Comparison of ENCODE assay signal across 13 mouse cellular contexts in genomic region chr2:102822036-102822435, GRCm38 (mm10).
DNase-seq lines count a peak whose midpoint lies in the region.
"Had no signal": no experiment of that assay in that cellular context is flagged by ENCODE, and none has a peak within 500 bp of the region (broad histone marks: within the 10 kb centered on the region; RNA-seq: fewer than 3 reads in every experiment).

No protein-coding gene starts in this region.

- peak; percentile 21 for DNase-seq in layer of hippocampus, adult 11-12 months (ENCODE audit: low spot score)
- DNase-seq in layer of hippocampus, postnatal 25 days (ENCODE audit: extremely low spot score in 1 of 2, low spot score in 1 of 2) = no peak
- peak; percentile 50 for DNase-seq in brain, adult 2 months (ENCODE audit: low read depth, low spot score)
- DNase-seq in layer of hippocampus, adult 9-11 months = peak; percentile 39
- DNase-seq in right cerebral cortex, postnatal 14 days = peak; percentile 17
- DNase-seq in kidney, postnatal 25 days = no peak
- no peak for DNase-seq in MN1 (ENCODE audit: low spot score)
- DNase-seq: adrenal gland, postnatal 14 days; kidney, adult 2 months; kidney, postnatal 14 days; lung, adult 18-20 months; lung, postnatal 14 days; thymus, postnatal 4 days had no signal

Comparison
In these comparisons a context has a peak if more than half of its experiments do, and no peak if none do; other contexts are left out.
1. DNase-seq: peak in layer of hippocampus, adult 11-12 months (single experiment), brain, adult 2 months (single experiment), layer of hippocampus, adult 9-11 months (single experiment) and right cerebral cortex, postnatal 14 days (single experiment); none in layer of hippocampus, postnatal 25 days (0 of 2), kidney, postnatal 25 days (0 of 2) and MN1 (single experiment).